Mouse (Mus musculus) thymus, adult 2 months (tissue): ENCODE measurements around the gene Cd19. TPM values are rescaled to one million over a fixed set of nuclear protein-coding genes. Genes with fewer than 3 reads are reported as not detected.
A peak's percentile ranks its signal among the peaks of the same experiment; 100 is the strongest.

Source experiments
- DNase-seq: peaks from one replicate; pipeline ENCODE4 v3.0.0; 2021
- H3K27ac ChIP-seq: fragments of 200-500 bp; 2 replicates; pipeline ENCODE4 v1.5.1; 2012; ENCODE audit warnings: low read length, control low read depth; ENCODE audit not compliant: control insufficient read depth, insufficient read depth
- H3K27me3 ChIP-seq: fragments of 200-500 bp; 2 replicates; pipeline ENCODE4 v1.6.1; 2012; ENCODE audit warnings: mild to moderate bottlenecking, low read length, moderate library complexity, mixed read lengths; ENCODE audit not compliant: control insufficient read depth, insufficient read depth
- H3K36me3 ChIP-seq: fragments of 200-500 bp; 2 replicates; pipeline ENCODE4 v1.6.1; 2012; ENCODE audit warnings: mild to moderate bottlenecking, low read length, moderate library complexity; ENCODE audit not compliant: control insufficient read depth, insufficient read depth
- H3K4me1 ChIP-seq: fragments of 200-500 bp; replicated peaks from 2 replicates; pipeline ENCODE4 v1.6.1; 2012; ENCODE audit warnings: low read length; ENCODE audit not compliant: control insufficient read depth, insufficient read depth
- H3K4me3 ChIP-seq: fragments of 200-500 bp; 2 replicates; pipeline ENCODE4 v1.5.1; 2012; ENCODE audit warnings: mild to moderate bottlenecking, low read length, control low read depth, moderate library complexity; ENCODE audit not compliant: control insufficient read depth, insufficient read depth
- CTCF ChIP-seq: fragments of 200-500 bp; IDR thresholded peaks from 2 replicates; pipeline ENCODE4 v1.5.1; 2012; ENCODE audit warnings: mild to moderate bottlenecking, control low read depth, low read length, moderate library complexity, borderline replicate concordance; ENCODE audit not compliant: control insufficient read depth, poor library complexity, insufficient read depth; ENCODE audit errors: extremely low read depth
- POLR2A ChIP-seq: fragments of 200-500 bp; IDR thresholded peaks from 2 replicates; pipeline ENCODE4 v1.6.1; 2012; ENCODE audit warnings: mild to moderate bottlenecking, low read length, control low read depth, moderate library complexity; ENCODE audit not compliant: control insufficient read depth, poor library complexity, insufficient read depth; ENCODE audit errors: extremely low read depth
- WGBS: fragments of 180-500 bp; shearing (Covaris S2); methylation state at CpG from one replicate; pipeline ENCODE4 v1.1.7; 2018; 5-methylcytosine and 5-hydroxymethylcytosine counted together
- polyA plus RNA-seq: library from polyadenylated mRNA; depleted of rRNA; stranded (reverse); fragments of >200 nt; gene quantifications from 2 replicates; pipeline ENCODE4 v1.2.3, GENCODE M21; 2012

The Cd19 gene
- polyA plus RNA-seq, 1 experiment = 11.6 TPM

GRCm38 (mm10) chr7:126449991-126450390 lies 35.3 kb upstream of the Cd19 start:
- no peak for TF ChIP-seq CTCF
- TF ChIP-seq POLR2A = no peak
- WGBS = 95% methylated on average over 18 of the region's 18 CpGs
- Histone ChIP-seq H3K36me3 (no peaks in the 10 kb centered on the region), H3K4me3 (no peak overlapping the region), H3K4me1 (peaks cover 12% of the 10 kb centered on the region), H3K27ac (no peak overlapping the region), H3K27me3 (no peaks in the 10 kb centered on the region)
- no peak for DNase-seq

DNA sequence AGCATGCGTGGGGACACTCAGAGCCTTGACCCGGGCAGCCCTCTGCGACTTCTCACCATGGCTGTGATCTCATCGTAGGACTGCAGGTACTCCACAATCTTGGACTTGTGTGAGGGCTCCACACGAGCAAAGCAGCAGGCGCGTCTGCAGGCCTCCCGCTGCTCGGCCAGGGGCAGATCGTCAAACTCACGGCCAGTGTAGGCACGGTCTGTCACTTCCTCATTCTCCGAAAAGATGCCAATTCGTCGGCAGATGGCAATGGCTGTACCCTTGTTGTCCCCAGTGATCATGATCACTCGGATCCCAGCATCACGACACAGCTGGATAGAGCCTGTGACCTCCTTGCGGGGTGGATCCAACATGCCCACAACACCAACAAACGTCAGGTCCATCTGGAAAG lies 33.8 kb upstream of the Cd19 start:
- Histone ChIP-seq H3K27me3 (no peaks in the 10 kb centered on the region), H3K27ac (no peak overlapping the region), H3K4me1 (peaks cover 8% of the 10 kb centered on the region; the same call in 1 of the 2 replicates), H3K36me3 (no peaks in the 10 kb centered on the region), H3K4me3 (no peak overlapping the region)
- TF ChIP-seq POLR2A (0 out of 2 replicates have a peak, but pooled peaks have one; percentile 8), CTCF (no peak)
- WGBS = 68% methylated on average over 19 of the region's 19 CpGs
- DNase-seq = no peak

GRCm38 (mm10) chr7:126446217-126446616 lies 31.5 kb upstream of the Cd19 start:
- Histone ChIP-seq H3K27me3 (no peaks in the 10 kb centered on the region), H3K4me3 (no peak overlapping the region), H3K27ac (no peak overlapping the region), H3K4me1 (peaks cover 8% of the 10 kb centered on the region; the same call in 1 of the 2 replicates), H3K36me3 (no peaks in the 10 kb centered on the region)
- TF ChIP-seq POLR2A (no peak), CTCF (no peak)
- no peak for DNase-seq
- 97% methylated on average over 21 of the region's 21 CpGs for WGBS

- TF ChIP-seq POLR2A (no peak), CTCF (no peak)
- Histone ChIP-seq H3K4me3 (no peak overlapping the region), H3K36me3 (no peaks in the 10 kb centered on the region), H3K27me3 (no peaks in the 10 kb centered on the region), H3K4me1 (peaks cover 8% of the 10 kb centered on the region; the same call in 1 of the 2 replicates), H3K27ac (no peak overlapping the region)
- DNase-seq = no peak
- 97% methylated on average over 15 of the region's 15 CpGs for WGBS
These were observed 30.6 kb upstream of the Cd19 start for GRCm38 (mm10) chr7:126445104-126445815.

DNA sequence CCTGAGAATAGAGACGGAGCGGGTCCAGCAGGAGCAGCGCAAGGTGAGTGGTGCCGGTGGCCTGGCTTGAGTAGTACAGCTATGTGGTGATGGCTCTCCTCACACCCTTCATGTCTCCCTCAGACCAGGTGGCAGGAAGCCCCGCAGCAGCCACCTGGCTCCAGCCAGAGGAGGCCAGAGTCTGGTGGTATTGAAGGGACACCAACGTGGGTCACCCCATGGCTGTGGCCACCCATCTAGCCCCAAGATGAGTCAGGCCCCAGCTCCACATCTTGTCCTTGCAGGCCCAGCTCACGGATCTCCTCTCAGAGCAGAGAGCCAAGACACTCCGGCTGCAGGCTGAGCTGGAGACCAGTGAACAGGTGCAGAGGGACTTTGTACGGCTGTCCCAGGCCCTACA lies 29.8 kb upstream of the Cd19 start:
- no peak overlapping the region for H3K4me3 ChIP-seq
- H3K4me1 ChIP-seq = peaks cover 8% of the 10 kb centered on the region; the same call in 1 of the 2 replicates
- H3K36me3 ChIP-seq = no peaks in the 10 kb centered on the region
- no peak overlapping the region for H3K27ac ChIP-seq
- no peaks in the 10 kb centered on the region for H3K27me3 ChIP-seq
- no peak for TF ChIP-seq POLR2A
- TF ChIP-seq CTCF = no peak
- 95% methylated on average over 9 of the region's 9 CpGs for WGBS
- DNase-seq = no peak

- Histone ChIP-seq H3K4me1 (peaks cover 8% of the 10 kb centered on the region; the same call in 1 of the 2 replicates), H3K27me3 (no peaks in the 10 kb centered on the region), H3K27ac (no peak overlapping the region), H3K36me3 (no peaks in the 10 kb centered on the region), H3K4me3 (no peak overlapping the region)
- 98% methylated on average over 10 of the region's 10 CpGs for WGBS
- TF ChIP-seq POLR2A (no peak), CTCF (no peak)
- DNase-seq = no peak
These were observed 29.3 kb upstream of the Cd19 start for GRCm38 (mm10) chr7:126443997-126444396.

DNA sequence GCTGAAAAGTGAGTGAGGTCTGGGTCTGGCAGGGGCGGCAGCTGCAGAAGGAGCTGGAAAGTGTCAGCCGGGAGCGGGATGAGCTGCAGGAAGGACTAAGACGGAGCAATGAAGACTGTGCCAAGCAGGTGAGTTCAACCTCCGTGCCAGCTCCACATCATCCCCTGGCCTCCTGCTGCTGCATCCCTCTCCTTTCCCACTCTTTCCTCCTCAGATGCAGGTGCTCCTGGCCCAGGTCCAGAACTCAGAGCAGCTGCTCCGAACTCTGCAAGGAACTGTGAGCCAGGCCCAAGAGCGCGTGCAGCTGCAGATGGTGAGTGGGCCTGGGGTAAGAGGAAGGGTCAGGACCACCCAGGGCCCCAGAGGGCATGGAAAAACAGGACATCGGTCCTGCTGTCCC lies 25.4 kb upstream of the Cd19 start:
- Histone ChIP-seq H3K27me3 (no peaks in the 10 kb centered on the region), H3K27ac (no peak overlapping the region), H3K4me1 (no peaks in the 10 kb centered on the region), H3K4me3 (no peak overlapping the region), H3K36me3 (no peaks in the 10 kb centered on the region)
- DNase-seq = no peak
- no peak for TF ChIP-seq POLR2A
- TF ChIP-seq CTCF = no peak
- 97% methylated on average over 9 of the region's 9 CpGs for WGBS
